Mouse (Mus musculus): ENCODE measurements around the gene Rasgef1b.
A peak's percentile ranks its signal among the peaks of the same experiment; 100 is the strongest.
"Not testable (repeated sequence)": the region's sequence is repeated elsewhere in the genome, so short reads cannot be mapped to it uniquely, and the experiment has no call there.

Rasgef1b gene

DNA sequence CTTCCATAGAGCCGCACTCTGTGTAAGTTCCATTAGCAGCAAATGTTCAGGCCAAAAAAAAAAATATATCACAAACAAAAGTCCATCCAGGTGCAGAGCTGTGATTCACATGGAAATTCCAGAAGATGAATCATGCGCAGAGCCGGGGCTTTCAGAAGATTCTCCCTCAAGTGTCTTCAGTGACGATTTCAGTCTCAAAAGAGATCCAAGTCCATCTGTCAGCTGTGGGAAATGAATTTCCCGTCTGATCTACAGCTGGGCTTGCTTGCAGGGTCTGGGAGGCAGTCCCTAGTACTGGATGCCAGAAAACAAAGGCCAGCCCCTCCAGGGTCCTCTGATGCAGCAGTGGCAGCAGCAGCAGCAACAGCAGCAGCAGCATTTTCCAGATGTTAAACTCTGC is 510.5 kb downstream of the Rasgef1b start:
- no peak for DNase-seq (ENCODE audit: low spot score in 2 of 2)

DNA sequence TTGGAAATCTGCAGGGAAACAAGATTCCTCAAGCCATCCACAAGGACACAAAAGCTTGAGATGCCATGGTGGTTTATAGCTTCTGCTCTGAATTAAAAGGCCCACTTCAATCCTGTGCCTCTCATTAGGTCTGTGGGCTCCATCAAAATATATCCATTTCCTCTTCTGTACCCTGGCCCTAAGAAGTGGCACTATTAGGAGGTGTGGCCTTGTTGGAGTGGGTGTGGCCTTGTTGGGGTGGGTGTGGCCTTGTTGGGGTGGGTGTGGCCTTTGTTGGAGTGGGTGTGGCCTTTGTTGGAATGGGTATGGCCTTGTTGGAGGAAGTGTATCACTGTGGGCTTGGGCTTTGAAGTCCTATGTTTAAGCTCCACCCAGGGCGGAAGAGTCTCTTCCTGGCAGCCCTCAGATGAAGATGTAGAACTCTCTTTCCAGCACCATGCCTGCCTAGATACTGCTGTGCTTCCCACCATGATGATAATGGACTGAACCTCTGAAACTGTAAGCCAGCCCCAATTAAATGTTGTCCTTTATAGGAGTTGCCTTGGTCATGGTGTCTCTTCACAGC is 512.2 kb downstream of the Rasgef1b start:
- DNase-seq (ENCODE audit: low spot score in 2 of 2): not testable (repeated sequence)

GRCm38 (mm10) chr5:99215207-99216157 is 513.4 kb downstream of the Rasgef1b start:
- DNase-seq (ENCODE audit: low spot score in 2 of 2): no peak

DNA sequence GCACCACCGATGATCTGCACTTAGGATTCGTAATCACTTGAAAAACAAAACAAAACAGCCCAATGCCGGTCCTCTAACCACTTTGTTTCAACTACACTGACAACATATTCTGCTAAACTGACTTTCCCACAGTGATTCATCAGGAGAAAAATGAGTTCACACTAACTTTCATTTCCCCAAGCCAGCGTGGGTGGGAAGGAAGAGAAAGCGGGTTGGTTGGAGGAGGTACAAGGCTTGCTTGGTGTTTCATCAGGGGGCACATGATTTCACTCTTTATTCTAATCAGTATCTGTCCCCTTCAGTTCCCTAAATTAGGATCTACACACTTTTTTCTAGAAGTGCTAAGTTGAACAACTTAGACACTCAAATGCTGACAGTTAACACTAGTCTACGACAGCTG is 514.5 kb downstream of the Rasgef1b start:
- DNase-seq (ENCODE audit: low spot score in 2 of 2): no peak

DNA sequence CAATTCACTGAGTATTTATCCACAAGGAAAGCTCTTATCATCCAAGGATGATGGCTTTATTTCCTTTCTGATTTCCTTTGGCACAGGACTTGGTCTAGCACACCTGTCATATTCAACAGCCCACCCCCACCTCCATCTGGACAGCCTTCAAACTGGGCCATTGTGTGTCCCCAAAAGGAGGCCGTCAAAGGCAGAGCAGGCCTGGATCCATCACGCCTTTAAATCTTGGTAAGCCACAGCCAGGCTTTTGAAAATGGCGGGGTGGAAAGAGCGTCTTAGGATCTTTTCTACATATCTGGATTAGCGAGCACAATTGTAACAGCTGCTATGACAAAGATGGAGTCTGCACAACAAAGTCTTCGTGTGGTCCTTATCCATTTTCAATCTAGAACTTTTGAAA is 515.7 kb downstream of the Rasgef1b start:
- no peak for DNase-seq (ENCODE audit: low spot score in 2 of 2)

GRCm38 (mm10) chr5:99203475-99203874 is 525.4 kb downstream of the Rasgef1b start:
- DNase-seq (ENCODE audit: low spot score in 2 of 2): no peak

- DNase-seq (ENCODE audit: low spot score in 2 of 2): peak in 1 of 2 experiments; percentile 49
These were observed 526.6 kb downstream of the Rasgef1b start for GRCm38 (mm10) chr5:99202074-99202837.

DNA sequence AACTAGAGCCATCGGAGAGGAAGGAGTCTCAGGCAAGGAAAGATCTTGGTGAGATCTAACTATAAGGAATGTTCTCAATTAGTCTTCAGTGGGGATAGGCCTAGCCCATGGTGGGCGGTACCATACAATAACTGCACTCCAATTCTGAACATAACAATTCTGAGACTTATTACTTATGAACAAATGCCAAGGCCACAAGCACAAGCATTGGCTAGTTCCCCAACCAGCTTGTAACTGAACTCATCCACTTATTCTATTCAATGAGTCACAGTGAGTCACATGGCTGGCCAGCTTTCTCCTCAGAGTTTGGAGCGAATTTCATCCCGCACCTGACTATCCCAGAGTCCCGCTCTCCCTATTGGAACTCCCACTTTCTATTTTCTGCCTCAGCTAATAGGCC is 533.4 kb downstream of the Rasgef1b start:
- no peak for DNase-seq (ENCODE audit: low spot score in 2 of 2)

- DNase-seq (ENCODE audit: low spot score in 2 of 2): no peak
These were observed 537.7 kb downstream of the Rasgef1b start for GRCm38 (mm10) chr5:99190941-99191800.

GRCm38 (mm10) chr5:99183637-99184036 is 545.2 kb downstream of the Rasgef1b start:
- no peak for DNase-seq (ENCODE audit: low spot score in 2 of 2)

GRCm38 (mm10) chr5:99174608-99175385 is 554.1 kb downstream of the Rasgef1b start:
- DNase-seq (ENCODE audit: low spot score in 2 of 2): no peak

GRCm38 (mm10) chr5:99169836-99170235 is 559.0 kb downstream of the Rasgef1b start:
- DNase-seq (ENCODE audit: low spot score in 2 of 2): no peak

GRCm38 (mm10) chr5:99167767-99168166 is 561.1 kb downstream of the Rasgef1b start:
- no peak for DNase-seq (ENCODE audit: low spot score in 2 of 2)

All from cerebellum, postnatal 4 days (tissue).